In genomic region chr12:76796938-76797539, GRCm38 (mm10) we compare ENCODE assay signal across 21 mouse cellular contexts. TPM values are rescaled to one million over a fixed set of nuclear protein-coding genes. Genes with fewer than 3 reads are reported as not detected.
"Had no signal": no experiment of that assay in that cellular context is flagged by ENCODE, and none has a peak within 500 bp of the region (broad histone marks: within the 10 kb centered on the region; RNA-seq: fewer than 3 reads in every experiment).

No protein-coding gene starts in this region.

- H3K9ac ChIP-seq: kidney, embryonic 15.5 days; liver, embryonic 13.5 days; stomach, embryonic 15.5 days had no signal

- H3K27me3 ChIP-seq: kidney, embryonic 15.5 days; stomach, embryonic 15.5 days had no signal

- H3K9me3 ChIP-seq: kidney, embryonic 15.5 days; liver, embryonic 13.5 days; stomach, embryonic 15.5 days had no signal

- H3K36me3 ChIP-seq: kidney, embryonic 15.5 days; liver, embryonic 13.5 days; stomach, embryonic 15.5 days had no signal

- H3K4me2 ChIP-seq: kidney, embryonic 15.5 days; liver, embryonic 13.5 days; midbrain, embryonic 11.5 days; stomach, embryonic 15.5 days had no signal

- DNase-seq: kidney, adult 8-10 months; kidney, postnatal 14 days; kidney, postnatal 4 days; liver, embryonic 13.5 days; lung, adult 2 months; lung, postnatal 14 days; lung, postnatal 4 days; midbrain, embryonic 14.5 days; right cerebral cortex, adult 18-20 months; spleen, adult 18-20 months; thymus, adult 2 months; thymus, postnatal 14 days; thymus, postnatal 4 days had no signal

- H3K4me3 ChIP-seq: kidney, embryonic 15.5 days; liver, embryonic 13.5 days; stomach, embryonic 15.5 days had no signal

- H3K4me1 ChIP-seq: kidney, embryonic 15.5 days; liver, embryonic 13.5 days; stomach, embryonic 15.5 days had no signal

- H3K27ac ChIP-seq: kidney, embryonic 15.5 days; liver, embryonic 13.5 days; stomach, embryonic 15.5 days had no signal

RNA-seq across cellular contexts. Expression of gene Gpx2, which starts 1.7 kb away (rescaled TPM):
- total RNA-seq: megakaryocyte progenitor cell, adult 5-6 weeks; megakaryocyte-erythroid progenitor cell, adult 5-6 weeks had no signal
- polyA plus RNA-seq: kidney, embryonic 15.5 days; liver, embryonic 13.5 days; midbrain, embryonic 11.5 days; midbrain, embryonic 14.5 days; neural tube, embryonic 11.5 days; neural tube, embryonic 14.5 days had no signal

RNA-seq across cellular contexts. Expression of gene Rab15, which starts 25.7 kb away (rescaled TPM):
- total RNA-seq: liver, adult 2 months; megakaryocyte-erythroid progenitor cell, adult 5-6 weeks had no signal
- polyA plus RNA-seq: liver, adult 2 months had no signal
